Mouse (Mus musculus) gastrocnemius, postnatal 10 days (tissue): ENCODE data around the gene Inpp5a. TPM values are rescaled to one million over a fixed set of nuclear protein-coding genes. Genes with fewer than 3 reads are reported as not detected.
A peak's percentile ranks its signal among the peaks of the same experiment; 100 is the strongest.
"Not testable (repeated sequence)": the region's sequence is repeated elsewhere in the genome, so short reads cannot be mapped to it uniquely, and the experiment has no call there.

Source experiments
- DNase-seq: peaks from one replicate; pipeline ENCODE4 v3.0.0; 2021; ENCODE audit warnings: mixed read lengths
- total RNA-seq, 2 experiments: library from RNA; stranded (reverse); gene quantifications; 2 replicates each; pipeline ENCODE4 v1.2.3; 2021

Inpp5a gene
- total RNA-seq, 2 experiments from 2014 or later = 52.5 to 53.3 TPM

- DNase-seq = no peak
These were observed 11.2 kb downstream of the Inpp5a start for GRCm38 (mm10) chr7:139399977-139400685.

- DNase-seq = no peak
These were observed 12.0 kb downstream of the Inpp5a start for GRCm38 (mm10) chr7:139400926-139401325.

- DNase-seq = no peak
These were observed 12.9 kb downstream of the Inpp5a start for GRCm38 (mm10) chr7:139401791-139402190.

DNA sequence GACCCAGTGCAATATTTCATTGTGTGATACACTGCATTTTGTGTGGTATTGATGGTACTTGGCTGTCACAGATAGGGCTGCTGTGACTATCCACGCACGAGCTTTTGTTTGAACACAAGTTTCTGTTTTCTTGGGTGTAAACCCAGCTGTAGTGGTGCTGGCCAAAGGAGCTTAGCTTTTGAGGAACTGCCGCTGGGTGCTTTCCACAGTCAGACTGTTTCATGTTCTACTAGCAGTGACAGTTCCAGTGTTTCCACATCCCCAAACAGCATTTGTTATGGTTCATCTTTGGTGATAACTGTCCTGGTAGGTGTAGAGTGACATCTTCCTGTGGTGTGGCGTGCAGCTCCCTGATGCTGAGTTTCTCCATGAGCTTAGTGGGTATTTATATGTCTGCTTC lies 13.8 kb downstream of the Inpp5a start:
- no peak for DNase-seq

- no peak for DNase-seq
These were observed 17.7 kb downstream of the Inpp5a start for GRCm38 (mm10) chr7:139406581-139406980.

- peak; percentile 41 for DNase-seq
These were observed 19.1 kb downstream of the Inpp5a start for GRCm38 (mm10) chr7:139407966-139408365.

DNA sequence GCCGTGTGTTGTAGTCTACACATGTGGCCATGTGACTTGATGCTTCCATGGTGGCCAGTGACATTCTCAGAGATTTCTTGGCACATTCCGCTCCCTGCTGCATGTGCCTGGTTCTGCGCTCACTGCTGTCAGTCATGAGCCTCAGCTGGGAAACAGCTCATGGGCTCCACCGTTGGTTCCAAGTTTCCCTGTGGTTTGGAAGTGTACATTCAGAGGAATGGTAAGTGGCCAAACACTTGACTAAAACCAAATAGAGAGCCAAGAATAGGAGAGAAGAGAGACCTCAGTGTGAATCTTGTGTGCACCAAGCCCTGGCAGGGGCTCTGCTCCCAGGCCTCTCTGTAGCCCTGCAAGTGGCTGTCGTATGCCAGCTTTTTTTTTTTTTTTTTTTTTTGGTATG lies 21.0 kb downstream of the Inpp5a start:
- no peak for DNase-seq

- DNase-seq = no peak
These were observed 23.5 kb downstream of the Inpp5a start for GRCm38 (mm10) chr7:139412223-139412950.

DNA sequence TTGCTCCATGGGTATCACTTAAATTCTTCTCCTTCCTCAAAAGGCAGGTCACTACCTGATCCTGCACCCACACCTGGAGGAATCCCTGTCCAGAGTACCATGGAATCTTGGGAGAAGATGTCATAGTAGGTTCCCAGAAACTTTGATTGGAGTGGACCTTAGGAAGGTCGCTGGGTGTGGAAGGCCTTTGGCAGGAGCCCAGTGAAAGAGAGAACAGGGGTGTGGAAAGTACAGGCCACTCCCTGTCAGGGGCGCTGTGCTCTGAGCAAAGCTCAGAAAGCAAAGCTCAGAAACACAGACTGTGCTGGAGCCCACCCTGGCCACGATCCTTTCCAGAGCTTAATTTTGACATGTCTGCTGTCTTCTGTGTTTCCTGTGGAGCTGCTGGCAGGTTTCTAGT lies 24.5 kb downstream of the Inpp5a start:
- no peak for DNase-seq

DNA sequence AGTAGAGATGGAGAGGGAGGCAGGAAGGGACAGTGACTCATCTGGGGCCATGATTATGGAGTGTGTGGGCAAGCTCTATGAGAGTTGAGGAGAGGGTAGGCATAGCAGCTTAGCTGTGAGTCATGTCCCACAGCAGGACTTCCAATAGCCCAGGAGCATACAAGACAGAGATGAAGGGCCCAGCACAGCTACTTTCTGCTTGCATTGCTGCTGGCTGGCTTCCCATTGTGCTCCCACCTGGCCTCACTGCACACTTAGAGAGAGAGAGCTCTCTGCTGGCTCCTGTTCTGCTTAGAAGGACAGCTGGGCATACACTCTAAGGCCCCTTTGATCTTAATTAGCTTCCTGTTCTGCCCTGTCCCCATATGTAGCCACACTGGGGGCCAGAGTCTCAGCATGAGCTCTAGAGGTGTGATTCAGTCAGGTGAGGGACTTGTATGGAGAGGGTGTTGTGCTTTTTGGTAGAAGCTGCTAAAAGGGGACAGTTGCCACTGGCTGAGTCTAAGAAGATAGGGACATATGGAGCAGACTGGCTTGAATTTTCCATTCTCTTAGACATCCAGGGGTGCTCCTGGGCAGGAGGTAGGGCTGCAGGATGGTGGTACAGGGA lies 26.8 kb downstream of the Inpp5a start:
- DNase-seq = no peak

GRCm38 (mm10) chr7:139418371-139418770 lies 29.5 kb downstream of the Inpp5a start:
- DNase-seq = no peak

- DNase-seq = no peak
These were observed 33.9 kb downstream of the Inpp5a start for GRCm38 (mm10) chr7:139422827-139423226.

GRCm38 (mm10) chr7:139434095-139434830 lies 45.4 kb downstream of the Inpp5a start:
- DNase-seq = no peak

GRCm38 (mm10) chr7:139434931-139435330 lies 46.0 kb downstream of the Inpp5a start:
- DNase-seq = not testable (repeated sequence)

DNA sequence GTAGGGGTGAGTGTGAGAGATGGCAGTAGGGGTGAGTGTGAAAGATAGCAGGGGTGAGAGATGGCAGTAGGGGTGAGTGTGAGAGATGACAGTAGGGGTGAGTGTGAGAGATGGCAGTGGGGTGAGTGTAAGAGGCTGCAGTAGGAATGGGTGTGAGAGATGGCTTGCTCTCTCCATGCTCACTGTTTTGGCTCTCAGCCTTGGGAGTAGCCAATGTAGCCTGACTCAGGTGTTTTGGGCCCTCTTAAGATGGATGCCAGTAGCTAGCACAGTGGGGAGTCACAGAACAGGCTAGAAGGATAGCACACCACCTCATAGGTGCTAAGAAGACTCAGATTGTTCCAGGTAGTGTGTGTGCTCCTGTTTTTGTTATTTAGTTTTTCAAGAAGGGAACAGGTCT lies 46.8 kb downstream of the Inpp5a start:
- no peak for DNase-seq

DNA sequence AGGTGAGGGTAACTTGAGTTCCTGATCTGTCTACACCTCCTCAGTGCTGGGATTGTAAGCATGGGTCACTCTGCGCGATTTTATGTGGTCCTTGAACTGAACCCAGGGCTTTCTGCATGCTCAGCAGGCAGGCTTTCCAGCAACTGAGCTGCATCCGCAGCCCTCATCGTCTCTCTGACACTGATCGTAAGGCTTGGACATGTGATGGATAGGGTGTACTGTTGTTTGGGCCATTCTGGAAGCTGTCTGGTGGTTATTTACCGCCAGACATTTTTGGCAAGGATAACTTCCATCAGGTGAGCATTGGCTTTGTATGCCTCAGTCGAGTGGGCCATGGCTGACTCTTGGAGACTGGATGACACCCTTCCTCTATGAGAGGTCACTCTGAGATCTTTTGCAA lies 48.0 kb downstream of the Inpp5a start:
- no peak for DNase-seq

DNA sequence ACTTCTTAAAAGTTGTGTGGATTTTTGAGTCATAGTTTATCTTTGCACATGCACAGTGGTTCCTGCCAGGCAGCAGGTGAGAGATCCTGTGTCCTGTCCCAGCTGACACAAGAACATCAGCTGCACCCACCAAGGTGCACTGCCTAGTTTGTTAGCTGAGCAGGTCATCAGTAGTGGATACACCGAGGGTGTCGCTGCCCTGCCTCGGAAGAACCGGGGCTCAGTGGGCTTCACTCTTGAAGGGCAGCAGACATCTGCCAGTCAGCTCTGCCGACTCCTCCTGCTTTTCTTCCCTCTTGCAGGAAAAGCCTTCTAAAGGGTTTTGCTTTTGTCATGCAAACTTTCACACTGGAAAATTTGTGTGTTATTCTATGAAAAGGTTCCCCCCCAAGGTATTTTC lies 48.6 kb downstream of the Inpp5a start:
- no peak for DNase-seq

- no peak for DNase-seq
These were observed 49.2 kb downstream of the Inpp5a start for GRCm38 (mm10) chr7:139437926-139438600.

- no peak for DNase-seq
These were observed 49.7 kb downstream of the Inpp5a start for GRCm38 (mm10) chr7:139438601-139438945.

DNA sequence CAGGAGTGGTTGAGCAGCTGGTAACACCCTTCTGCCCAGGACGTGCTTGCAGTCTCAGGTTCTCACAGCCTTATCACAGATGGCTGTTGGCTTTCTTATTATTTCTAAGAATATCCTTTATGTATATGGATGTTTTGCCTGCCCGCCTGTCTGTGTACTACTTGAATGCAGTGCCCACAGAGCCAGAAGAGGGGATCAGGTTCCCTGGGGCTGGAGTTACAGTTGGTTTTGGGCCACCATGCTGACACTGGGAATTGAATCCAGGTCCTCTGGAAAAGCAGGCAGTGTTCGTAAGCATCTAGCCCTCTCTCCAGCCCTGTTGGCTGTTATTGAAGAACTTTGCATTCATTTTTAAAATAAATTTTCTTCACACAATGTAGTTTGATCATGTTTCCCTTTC lies 50.1 kb downstream of the Inpp5a start:
- no peak for DNase-seq

GRCm38 (mm10) chr7:139439922-139440895 lies 51.3 kb downstream of the Inpp5a start:
- DNase-seq = no peak
